Mouse (Mus musculus): ENCODE data around the gene 4930519P11Rik.

4930519P11Rik gene

GRCm38 (mm10) chr2:154613118-154614115 lies at the start of gene 4930519P11Rik, which contains the start of gene Zfp341:
Gene 4930519P11Rik (minus strand): TSS chr2:154613437.
Gene Zfp341 (plus strand): TSS chr2:154613297.
- peak; percentile 87 for DNase-seq

GRCm38 (mm10) chr2:154659531-154660074 lies 46.4 kb upstream of the 4930519P11Rik start:
- DNase-seq, result no peak

- no peak for DNase-seq
Measured at GRCm38 (mm10) chr2:154659070-154659469, 45.8 kb upstream of the 4930519P11Rik start.

- peak in 1 of 2 experiments; percentile 51 for DNase-seq
Measured at GRCm38 (mm10) chr2:154657486-154658237, 44.4 kb upstream of the 4930519P11Rik start.

GRCm38 (mm10) chr2:154656710-154657485 lies 43.7 kb upstream of the 4930519P11Rik start:
- DNase-seq, result peak; percentile 96 to 97

GRCm38 (mm10) chr2:154655878-154656414 lies 42.7 kb upstream of the 4930519P11Rik start:
- DNase-seq, result no peak

- no peak for DNase-seq
Measured at GRCm38 (mm10) chr2:154654976-154655375, 41.7 kb upstream of the 4930519P11Rik start.

- DNase-seq, result no peak
Measured at GRCm38 (mm10) chr2:154651363-154651762, 38.1 kb upstream of the 4930519P11Rik start, which contains the start of gene Chmp4b. Gene Chmp4b (plus strand): TSS chr2:154651705.

- DNase-seq, result no peak
Measured at GRCm38 (mm10) chr2:154650404-154650803, 37.2 kb upstream of the 4930519P11Rik start.

- no peak for DNase-seq
Measured at GRCm38 (mm10) chr2:154648086-154648485, 34.8 kb upstream of the 4930519P11Rik start.

GRCm38 (mm10) chr2:154646634-154647033 lies 33.4 kb upstream of the 4930519P11Rik start:
- no peak for DNase-seq

- no peak for DNase-seq
Measured at GRCm38 (mm10) chr2:154642712-154643385, 29.6 kb upstream of the 4930519P11Rik start.

GRCm38 (mm10) chr2:154642005-154642459 lies 28.8 kb upstream of the 4930519P11Rik start:
- no peak for DNase-seq

GRCm38 (mm10) chr2:154641176-154641575 lies 27.9 kb upstream of the 4930519P11Rik start:
- DNase-seq, result no peak

- no peak for DNase-seq
Measured at GRCm38 (mm10) chr2:154639115-154639514, 25.9 kb upstream of the 4930519P11Rik start.

- DNase-seq, result no peak
Measured at GRCm38 (mm10) chr2:154638521-154638920, 25.3 kb upstream of the 4930519P11Rik start.

GRCm38 (mm10) chr2:154635826-154636225 lies 22.6 kb upstream of the 4930519P11Rik start:
- DNase-seq, result no peak

GRCm38 (mm10) chr2:154633876-154634644 lies 20.8 kb upstream of the 4930519P11Rik start:
- DNase-seq, result no peak

GRCm38 (mm10) chr2:154633039-154633742 lies 20.0 kb upstream of the 4930519P11Rik start:
- no peak for DNase-seq

Measured in thymus, adult 18-20 months (tissue).